Mouse (Mus musculus) forebrain, postnatal 0 days (tissue): Measurements from ENCODE around the gene Man1a2. TPM values are rescaled to one million over a fixed set of nuclear protein-coding genes. Genes with fewer than 3 reads are reported as not detected.

Experiments
- ATAC-seq: fragments of 200-750 bp; cut with Nextera tagmentation; 2 replicates; pipeline ENCODE4 v1.8.0; 2017; ENCODE audit warnings: mild to moderate bottlenecking, moderate library complexity
- DNase-seq: peaks from one replicate; pipeline ENCODE4 v3.0.0-alpha.2; 2015
- H3K27ac ChIP-seq: fragments of 300-500 bp; sonication (generic); 2 replicates; pipeline ENCODE4 v1.5.1; 2014; ENCODE audit warnings: low read depth, mild to moderate bottlenecking, antibody characterized with exemption, low read length, moderate library complexity, mixed read lengths
- H3K27me3 ChIP-seq: fragments of 300-500 bp; sonication (generic); 2 replicates; pipeline ENCODE4 v1.6.1; 2014; ENCODE audit warnings: mild to moderate bottlenecking, low read length, mixed read lengths; ENCODE audit not compliant: insufficient read depth
- H3K36me3 ChIP-seq: fragments of 300-500 bp; sonication (generic); 2 replicates; pipeline ENCODE4 v1.6.1; 2014; ENCODE audit warnings: mild to moderate bottlenecking, moderate library complexity; ENCODE audit not compliant: insufficient read depth
- H3K4me1 ChIP-seq: fragments of 300-500 bp; sonication (generic); 2 replicates; pipeline ENCODE4 v1.6.1; 2014; ENCODE audit warnings: antibody characterized with exemption; ENCODE audit not compliant: insufficient read depth
- H3K4me2 ChIP-seq: fragments of 300-500 bp; sonication (generic); 2 replicates; pipeline ENCODE4 v1.6.1; 2014; ENCODE audit warnings: low read depth, mild to moderate bottlenecking, moderate library complexity
- H3K4me3 ChIP-seq: fragments of 300-500 bp; sonication (generic); 2 replicates; pipeline ENCODE4 v1.5.1; 2014; ENCODE audit warnings: low read depth, low read length, mixed read lengths
- H3K9ac ChIP-seq: fragments of 300-500 bp; sonication (generic); 2 replicates; pipeline ENCODE4 v1.6.1; 2014; ENCODE audit warnings: mild to moderate bottlenecking
- H3K9me3 ChIP-seq: fragments of 300-500 bp; sonication (generic); 2 replicates; pipeline ENCODE4 v1.6.1; 2016; ENCODE audit warnings: low read length
- CTCF ChIP-seq: sonication (generic); IDR thresholded peaks from 2 replicates; pipeline ENCODE4 v1.5.1; 2016; ENCODE audit warnings: antibody characterized with exemption, control low read depth, low read depth
- WGBS: fragments of 180-500 bp; shearing (Covaris S2); extraction: QIAGEN DNeasy Blood & Tissue Kit; methylation state at CpG from one replicate; pipeline ENCODE4 v1.1.7; 2014; 5-methylcytosine and 5-hydroxymethylcytosine counted together
- polyA plus RNA-seq: library from polyadenylated mRNA; unstranded; fragments of >200 nt; fragmentation: Nextera tagmentation; extraction: Ambion mirVana; gene quantifications from 2 replicates; pipeline ENCODE4 v1.2.1, GENCODE M21; 2015
- total RNA-seq: library from RNA; depleted of rRNA; stranded (reverse); fragments of >200 nt; gene quantifications from 2 replicates; pipeline ENCODE4 v1.2.3, GENCODE M21; 2014; rRNA removed

The Man1a2 gene
- 39.8 and 48.2 TPM in 2 replicates for total RNA-seq
- 45.2 and 54.3 TPM in 2 replicates for polyA plus RNA-seq

- Histone ChIP-seq H3K27ac (peak within 1 kb of the TSS; percentile 97), H3K9me3 (no peaks in the 10 kb centered on the region), H3K4me1 (peaks cover 23% of the 10 kb centered on the region), H3K4me3 (peak within 1 kb of the TSS; percentile 89), H3K9ac (peak within 1 kb of the TSS; percentile 84), H3K36me3 (no peaks in the 10 kb centered on the region), H3K4me2 (peak within 1 kb of the TSS; percentile 83), H3K27me3 (no peaks in the 10 kb centered on the region)
- 1% methylated on average over 73 of the region's 92 CpGs for WGBS
- DNase-seq, result peak; percentile 84
- TF ChIP-seq CTCF, result peak; percentile 8; the same call in 1 of the 2 replicates
- ATAC-seq, result peak; percentile 89
Observed at GRCm38 (mm10) chr3:100685087-100685762, at the start of gene Man1a2. Gene Man1a2, minus strand, starts transcription at chr3:100685503.

GRCm38 (mm10) chr3:100734482-100735154 is 49.3 kb upstream of the Man1a2 start:
- Histone ChIP-seq H3K27ac (no peak overlapping the region), H3K4me2 (no peak overlapping the region), H3K4me3 (no peak overlapping the region), H3K4me1 (no peaks in the 10 kb centered on the region), H3K9me3 (no peaks in the 10 kb centered on the region), H3K36me3 (no peaks in the 10 kb centered on the region), H3K9ac (no peak overlapping the region), H3K27me3 (no peaks in the 10 kb centered on the region)
- WGBS, result 70% methylated on average over 12 of the region's 12 CpGs
- no peak for TF ChIP-seq CTCF
- ATAC-seq (no peak), DNase-seq (no peak)

- Histone ChIP-seq H3K27me3 (no peaks in the 10 kb centered on the region), H3K27ac (no peak overlapping the region), H3K9me3 (no peaks in the 10 kb centered on the region), H3K4me1 (no peaks in the 10 kb centered on the region), H3K36me3 (no peaks in the 10 kb centered on the region), H3K9ac (no peak overlapping the region), H3K4me2 (no peak overlapping the region), H3K4me3 (no peak overlapping the region)
- DNase-seq (no peak), ATAC-seq (no peak)
- WGBS, result 92% methylated on average over 11 of the region's 11 CpGs
- TF ChIP-seq CTCF, result no peak
Observed at GRCm38 (mm10) chr3:100731896-100732295, 46.6 kb upstream of the Man1a2 start.

GRCm38 (mm10) chr3:100731347-100731746 is 46.0 kb upstream of the Man1a2 start:
- no peak overlapping the region for H3K4me2 ChIP-seq
- 72% methylated on average over 3 of the region's 3 CpGs for WGBS
- H3K27me3 ChIP-seq, result no peaks in the 10 kb centered on the region
- no peak for TF ChIP-seq CTCF
- DNase-seq, result peak; percentile 60
- H3K4me3 ChIP-seq, result no peak overlapping the region
- no peak overlapping the region for H3K9ac ChIP-seq
- peak; percentile 76 for ATAC-seq
- H3K4me1 ChIP-seq, result no peaks in the 10 kb centered on the region
- H3K9me3 ChIP-seq, result no peaks in the 10 kb centered on the region
- no peaks in the 10 kb centered on the region for H3K36me3 ChIP-seq
- H3K27ac ChIP-seq, result no peak overlapping the region

GRCm38 (mm10) chr3:100728008-100728712 is 42.9 kb upstream of the Man1a2 start:
- Histone ChIP-seq H3K27ac (no peak overlapping the region), H3K4me3 (no peak overlapping the region), H3K9me3 (no peaks in the 10 kb centered on the region), H3K27me3 (no peaks in the 10 kb centered on the region), H3K36me3 (no peaks in the 10 kb centered on the region), H3K4me2 (no peak overlapping the region), H3K4me1 (no peaks in the 10 kb centered on the region), H3K9ac (no peak overlapping the region)
- ATAC-seq (peak; percentile 72), DNase-seq (peak; percentile 46)
- TF ChIP-seq CTCF, result no peak
- 66% methylated on average over 4 of the region's 4 CpGs for WGBS

GRCm38 (mm10) chr3:100725960-100726674 is 40.8 kb upstream of the Man1a2 start:
- Histone ChIP-seq H3K4me1 (no peaks in the 10 kb centered on the region), H3K9ac (no peak overlapping the region), H3K27me3 (no peaks in the 10 kb centered on the region), H3K4me2 (no peak overlapping the region), H3K36me3 (no peaks in the 10 kb centered on the region), H3K27ac (no peak overlapping the region), H3K9me3 (no peaks in the 10 kb centered on the region), H3K4me3 (no peak overlapping the region)
- DNase-seq (no peak), ATAC-seq (no peak)
- WGBS, result 92% methylated on average over 11 of the region's 11 CpGs
- TF ChIP-seq CTCF, result no peak
